Mouse (Mus musculus) left cerebral cortex, postnatal 36 days (tissue): ENCODE measurements at regions not wholly inside any gene's neighbourhood (a gene's known extent, or its start where the extent isn't known, plus 50 kb on each side); places are given as distances from the start of the nearest gene placed in this dataset.

ENCODE experiments used
- DNase-seq, 2 experiments: peaks; one replicate each; pipeline ENCODE4 v3.0.0; 2021 to 2022; ENCODE audit warnings: low spot score in 2 of 2, mixed read lengths in 1 of 2
- intact Hi-C: fragments of 180-260 bp; cut with DNase I; formaldehyde crosslinking; loops from one replicate; pipeline ENCODE4 v1.15.1; 2025

DNA sequence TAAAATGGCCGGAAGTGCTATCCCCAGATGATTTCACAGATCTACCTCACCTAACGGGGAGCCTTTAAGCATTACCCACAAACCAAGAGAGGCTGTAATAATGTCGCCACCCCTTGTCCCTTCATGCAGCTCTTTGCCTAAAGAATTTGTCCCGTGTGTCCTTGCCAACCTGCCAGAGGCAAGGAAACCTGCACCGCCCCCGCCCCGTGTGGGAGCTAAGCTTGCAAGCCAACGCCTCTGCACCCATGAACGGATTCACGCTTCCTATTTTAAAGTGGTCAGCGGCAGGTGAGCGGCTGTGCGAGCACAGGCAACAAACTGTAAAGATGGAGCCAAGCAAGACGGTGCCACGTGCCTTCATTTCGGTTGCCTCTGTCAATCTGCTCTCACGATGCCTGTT, 63.1 kb downstream of the Gm11011 start:
- intact Hi-C loops, result no loop called here
- DNase-seq, result peak in 1 of 2 experiments; percentile 11

DNA sequence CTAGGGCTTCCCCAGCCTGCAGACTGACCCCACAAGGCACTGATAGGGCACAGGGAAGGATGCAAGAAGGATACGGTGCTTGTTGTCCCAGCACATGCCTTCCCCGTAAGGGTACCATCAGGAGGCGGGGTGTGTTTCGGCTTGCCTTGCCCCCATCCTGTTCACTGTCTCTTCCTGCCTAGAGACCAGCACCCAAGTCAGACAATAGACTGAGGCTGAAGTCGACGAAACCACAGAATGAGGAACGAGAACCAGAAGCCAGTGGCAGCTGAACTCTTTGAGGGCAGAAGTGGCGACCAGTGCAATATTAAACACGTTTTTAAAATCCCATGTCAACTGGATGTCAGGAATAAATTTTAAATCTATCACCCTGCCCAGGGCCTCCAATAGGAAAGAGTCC, 67.6 kb downstream of the Gm11011 start:
- intact Hi-C loops, result no loop called here
- no peak for DNase-seq

DNA sequence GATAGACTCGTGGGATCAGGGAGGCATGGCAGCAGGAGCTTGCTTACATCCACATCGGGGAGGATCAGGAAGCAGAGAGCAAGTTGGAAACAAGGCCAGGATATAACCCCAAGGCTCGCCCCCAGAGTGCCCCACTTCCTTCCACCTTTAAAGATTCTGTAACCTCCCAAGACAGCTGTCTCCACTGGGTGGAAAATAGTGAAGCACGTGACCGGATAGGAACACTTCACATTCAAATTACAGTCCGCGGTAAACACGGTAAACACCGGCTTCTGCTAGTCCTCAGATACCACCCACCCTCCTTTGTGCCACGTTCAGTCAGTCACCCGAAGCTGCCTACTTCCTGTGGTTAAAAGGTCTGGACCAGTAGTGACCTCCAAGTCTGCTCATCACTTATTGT, 72.2 kb downstream of the Gm11011 start:
- intact Hi-C loops, result no loop called here
- DNase-seq, result no peak

DNA sequence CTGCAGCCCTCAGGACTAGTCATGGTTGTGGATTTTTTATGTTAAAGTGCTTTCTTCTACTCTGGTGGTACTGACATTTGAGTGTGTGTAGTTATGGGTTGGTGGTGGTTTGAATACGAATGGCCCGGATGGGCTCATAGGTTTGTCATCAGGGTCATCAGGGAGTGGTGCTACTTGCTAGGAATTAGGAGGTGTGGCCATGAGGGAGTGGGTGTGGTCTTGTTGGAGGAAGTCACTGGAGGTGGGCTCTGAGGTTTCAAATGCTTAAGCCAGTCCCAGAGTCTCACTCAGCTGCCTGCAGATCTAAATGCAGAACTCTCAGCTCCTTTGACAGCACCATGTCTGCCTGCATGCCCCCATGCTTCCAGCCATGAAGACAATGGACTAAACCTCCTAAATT, 76.8 kb downstream of the Gm11011 start:
- intact Hi-C loops, result no loop called here
- no peak for DNase-seq

DNA sequence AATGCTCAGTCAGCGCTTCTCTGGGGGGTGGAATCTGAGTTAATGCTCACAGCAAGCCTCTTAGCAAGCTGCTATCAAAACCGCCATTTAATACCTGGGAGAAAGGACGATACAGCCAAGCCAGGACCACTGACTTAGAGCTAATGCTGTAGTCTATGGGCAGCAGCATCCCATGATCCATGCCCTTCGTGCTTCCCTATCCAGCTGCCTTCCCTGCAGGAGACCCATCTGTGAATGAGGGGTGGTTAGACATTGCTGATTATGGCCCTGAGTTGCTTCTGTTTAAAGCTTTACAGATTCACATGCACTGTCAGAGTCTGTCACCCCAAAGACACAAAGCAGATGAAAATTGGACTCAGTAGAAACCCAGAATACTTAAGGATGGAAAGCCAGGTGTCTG, 78.1 kb downstream of the Gm11011 start:
- DNase-seq, result no peak
- intact Hi-C loops, result no loop called here

DNA sequence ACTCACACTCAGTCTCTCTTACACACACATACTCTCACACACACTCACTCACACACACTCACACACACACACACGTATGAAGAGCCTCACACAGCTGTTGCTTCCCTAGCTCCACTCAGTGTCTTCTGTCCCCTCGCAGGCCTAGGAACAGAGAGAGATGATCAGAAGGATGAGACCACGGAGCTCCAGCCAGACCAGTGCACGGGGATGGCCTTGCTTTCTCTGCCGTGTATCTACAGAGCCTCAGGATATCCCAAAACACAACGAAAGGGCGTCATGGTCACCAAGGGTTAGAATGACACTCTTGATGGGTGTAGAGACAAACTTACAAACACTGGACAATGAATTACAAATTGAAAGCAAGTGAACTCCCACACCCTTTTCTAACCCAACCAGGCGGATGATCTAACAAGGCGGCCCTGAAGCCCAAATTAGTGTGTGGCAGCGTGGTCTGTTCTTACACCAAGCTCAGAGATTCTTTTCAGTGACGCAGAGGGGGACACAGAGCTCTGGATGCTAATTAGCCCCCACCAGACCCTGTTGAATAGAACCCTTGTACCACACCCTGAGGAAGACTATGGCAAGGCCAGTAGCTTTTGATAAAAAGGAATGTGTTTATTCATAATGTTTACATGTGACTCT, 83.0 kb downstream of the Gm11011 start:
- intact Hi-C loops, result no loop called here
- no peak for DNase-seq

DNA sequence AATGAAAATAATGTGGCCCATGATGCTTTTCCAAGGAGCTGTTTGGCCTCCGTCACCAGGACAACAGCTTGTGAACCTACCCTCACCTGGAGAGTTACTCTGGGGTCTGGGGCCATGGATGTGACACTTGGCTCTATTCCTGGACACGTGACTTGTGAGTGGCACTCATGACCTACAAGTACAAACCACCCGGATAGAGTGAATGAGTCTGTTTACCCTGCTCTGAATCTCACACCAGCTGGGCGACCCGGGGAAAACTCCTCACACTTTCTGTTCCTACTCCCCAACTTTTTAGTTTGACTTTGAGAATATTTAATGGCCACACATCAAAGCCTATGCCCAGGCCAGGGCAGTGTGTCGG, 84.0 kb downstream of the Gm11011 start:
- no peak for DNase-seq
- intact Hi-C loops, result no loop called here

DNA sequence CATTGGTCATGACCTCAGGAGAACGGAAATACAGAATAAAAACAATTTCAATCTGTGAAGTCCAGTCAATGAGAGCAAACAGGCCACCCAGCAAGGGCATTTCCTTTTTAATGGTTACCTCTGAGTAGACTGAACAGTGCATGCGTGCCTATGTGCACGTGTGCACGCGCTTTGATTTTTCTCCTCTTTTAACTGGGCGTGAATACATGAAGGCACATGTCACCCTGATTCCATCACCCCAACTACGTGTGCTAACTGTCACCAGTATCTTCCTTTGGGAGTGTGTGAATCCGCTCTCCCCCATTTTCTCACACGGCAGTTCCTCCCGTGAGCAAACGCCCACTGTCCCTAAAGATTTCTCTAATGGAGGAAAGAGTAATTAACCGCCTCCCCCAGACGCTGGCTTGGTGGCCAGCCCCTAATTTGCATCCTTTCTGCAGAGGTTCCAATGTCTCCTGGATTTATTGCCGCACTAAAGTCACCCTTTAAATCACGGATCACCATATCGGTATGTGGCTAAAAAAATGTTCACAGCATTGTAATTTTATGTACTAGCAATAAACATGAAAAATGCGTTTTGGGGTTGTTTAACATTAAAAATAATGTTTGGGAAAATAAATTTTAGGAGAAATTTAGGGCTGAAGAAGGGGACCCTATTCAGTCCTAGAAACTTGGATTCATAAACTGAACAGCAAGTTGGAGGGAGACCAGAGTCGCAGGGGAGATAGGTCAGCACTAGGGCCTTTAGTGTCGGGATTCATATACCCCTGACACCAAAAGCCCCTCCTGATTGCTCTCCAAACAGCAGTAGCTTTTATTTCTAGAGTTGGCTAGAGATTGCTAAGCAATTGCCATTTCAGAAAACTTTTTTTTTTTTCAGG, 84.6 kb downstream of the Gm11011 start:
- intact Hi-C loops, result no loop called here
- no peak for DNase-seq

DNA sequence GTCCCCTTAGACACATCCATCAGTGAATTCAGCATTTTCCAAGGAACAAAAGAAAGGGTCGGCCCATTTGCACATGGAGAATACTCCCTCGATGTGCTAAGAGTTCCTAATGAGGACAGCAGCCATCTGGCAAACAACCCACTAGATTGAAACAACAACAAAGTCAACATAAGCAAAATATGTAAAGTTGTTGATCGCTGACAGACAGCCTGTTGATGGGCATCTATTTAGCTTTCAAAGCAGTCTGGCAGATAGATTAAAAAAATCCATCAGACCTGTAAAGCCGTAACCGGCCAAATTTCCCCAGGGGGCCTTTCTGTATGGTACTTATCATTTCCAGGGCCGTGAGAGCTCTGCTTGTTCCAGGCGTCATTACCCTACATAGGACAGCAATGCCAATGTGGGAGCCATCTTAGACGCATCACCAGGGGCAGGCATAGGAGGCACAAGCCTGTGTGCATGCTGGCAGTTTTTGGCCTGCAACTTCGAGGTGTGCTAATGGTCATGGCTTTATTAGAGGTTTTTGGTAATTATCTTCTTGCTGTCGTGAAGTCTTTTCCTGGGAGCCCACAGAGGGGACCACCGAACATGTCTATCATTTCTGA, 85.7 kb downstream of the Gm11011 start:
- DNase-seq, result no peak
- intact Hi-C loops, result no loop called here

DNA sequence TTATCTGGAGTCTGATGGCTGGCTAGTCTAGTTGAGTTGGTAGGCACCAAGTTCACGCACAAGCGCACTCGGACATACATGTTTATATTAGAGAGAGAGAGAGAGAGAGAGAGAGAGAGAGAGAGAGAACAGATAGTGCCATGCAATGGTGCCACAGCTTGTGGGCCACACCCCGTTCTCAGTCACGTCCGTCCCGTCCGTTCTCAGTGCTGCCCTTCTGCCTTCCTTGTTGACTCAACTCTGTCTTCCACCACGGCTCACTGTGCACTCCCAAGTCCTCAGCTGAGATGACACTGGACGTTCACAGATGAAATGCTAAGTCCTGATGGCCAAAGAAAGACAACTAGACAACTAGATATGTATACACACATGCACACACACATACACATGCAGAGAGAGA, 92.2 kb downstream of the Gm11011 start:
- intact Hi-C loops, result no loop called here
- DNase-seq, result no peak

DNA sequence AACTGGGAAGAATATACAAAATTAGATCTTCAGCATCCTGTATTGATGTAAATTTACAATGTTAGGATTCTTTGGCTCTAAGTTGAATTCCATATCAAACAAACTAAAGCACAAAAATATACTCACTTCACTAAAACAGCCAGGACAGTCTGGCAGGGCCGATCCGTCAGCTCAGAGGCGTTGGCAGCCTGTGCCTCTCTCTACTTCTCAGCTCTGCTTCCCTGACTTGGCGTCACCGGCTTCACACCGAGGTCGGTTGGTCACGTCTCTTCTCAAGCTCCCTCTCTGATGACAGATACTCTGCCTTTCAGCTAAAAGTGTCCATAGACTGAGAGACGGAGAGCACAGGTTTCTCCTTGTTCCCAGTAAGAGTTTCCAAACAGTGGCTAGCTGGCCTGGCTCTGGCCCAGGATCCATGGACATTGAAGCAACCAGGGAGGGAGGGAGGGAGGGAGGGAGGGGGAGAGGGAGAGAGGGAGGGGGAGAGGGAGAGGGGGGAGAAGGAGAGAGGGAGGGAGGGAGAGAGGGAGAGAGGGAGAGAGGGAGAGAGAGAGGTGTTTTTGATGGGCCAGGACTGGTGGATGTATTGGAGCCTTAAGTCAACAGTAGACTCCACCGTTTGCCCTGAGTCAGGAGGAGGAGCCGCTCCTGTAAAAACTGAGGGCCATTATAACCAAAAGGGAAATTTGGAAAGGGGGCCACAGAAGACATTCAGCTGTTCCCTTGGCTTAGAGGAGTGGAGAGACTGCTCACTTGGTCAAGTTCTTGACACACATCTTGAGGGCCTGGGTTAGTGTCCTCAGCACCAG, 92.8 kb downstream of the Gm11011 start:
- DNase-seq, result no peak
- intact Hi-C loops, result no loop called here

DNA sequence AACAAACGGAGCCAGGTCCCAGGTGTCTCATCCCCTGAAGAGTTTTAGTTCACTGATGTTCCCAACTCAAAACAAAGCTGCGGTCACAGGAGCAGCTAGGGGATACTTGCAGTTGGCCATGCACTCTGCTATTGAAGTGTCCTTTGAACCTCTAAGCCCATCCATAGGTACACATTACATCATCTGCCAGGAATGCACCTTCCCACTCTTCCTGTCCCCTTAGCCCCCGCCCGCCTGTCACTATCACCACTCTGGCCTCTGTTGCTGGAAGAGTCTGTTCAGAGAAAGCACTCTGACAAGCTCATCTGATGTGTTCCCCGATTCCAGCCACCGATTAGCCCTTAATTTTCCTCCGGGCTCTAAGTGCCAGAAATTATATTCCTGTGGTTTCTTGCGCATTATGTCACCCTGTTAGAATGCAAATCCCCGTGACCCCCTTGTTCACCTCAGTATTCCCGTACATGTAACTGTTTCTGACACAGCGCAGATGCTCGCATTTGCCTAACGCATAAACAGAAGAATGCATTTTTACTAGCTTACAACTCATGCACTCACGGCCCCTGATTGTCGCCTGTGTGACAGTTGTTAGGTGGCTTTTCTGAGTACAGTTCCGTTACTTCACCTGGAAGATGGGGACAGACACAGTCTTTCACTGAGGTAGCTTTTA, 93.8 kb downstream of the Gm11011 start:
- intact Hi-C loops, result no loop called here
- DNase-seq, result no peak

DNA sequence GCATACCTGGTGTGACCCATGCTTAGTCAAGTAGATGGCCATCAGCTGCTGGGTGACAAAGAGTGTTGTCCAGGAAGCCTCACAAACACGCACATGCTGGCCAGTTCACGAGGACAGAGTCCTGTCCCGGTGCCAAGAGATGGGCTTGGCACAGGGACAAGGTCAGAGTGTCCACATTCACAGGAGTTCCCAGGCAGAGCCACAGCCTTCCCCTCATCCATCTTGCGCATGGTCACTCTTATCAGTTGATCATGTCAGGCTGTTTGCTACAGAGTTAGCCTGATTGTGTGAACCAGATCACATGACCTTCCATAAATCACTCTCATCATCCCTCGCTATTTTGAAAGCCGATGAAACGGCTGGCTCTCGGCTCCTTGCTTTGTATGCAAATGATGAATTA, 103.6 kb downstream of the Gm11011 start:
- no peak for DNase-seq
- intact Hi-C loops, result no loop called here

DNA sequence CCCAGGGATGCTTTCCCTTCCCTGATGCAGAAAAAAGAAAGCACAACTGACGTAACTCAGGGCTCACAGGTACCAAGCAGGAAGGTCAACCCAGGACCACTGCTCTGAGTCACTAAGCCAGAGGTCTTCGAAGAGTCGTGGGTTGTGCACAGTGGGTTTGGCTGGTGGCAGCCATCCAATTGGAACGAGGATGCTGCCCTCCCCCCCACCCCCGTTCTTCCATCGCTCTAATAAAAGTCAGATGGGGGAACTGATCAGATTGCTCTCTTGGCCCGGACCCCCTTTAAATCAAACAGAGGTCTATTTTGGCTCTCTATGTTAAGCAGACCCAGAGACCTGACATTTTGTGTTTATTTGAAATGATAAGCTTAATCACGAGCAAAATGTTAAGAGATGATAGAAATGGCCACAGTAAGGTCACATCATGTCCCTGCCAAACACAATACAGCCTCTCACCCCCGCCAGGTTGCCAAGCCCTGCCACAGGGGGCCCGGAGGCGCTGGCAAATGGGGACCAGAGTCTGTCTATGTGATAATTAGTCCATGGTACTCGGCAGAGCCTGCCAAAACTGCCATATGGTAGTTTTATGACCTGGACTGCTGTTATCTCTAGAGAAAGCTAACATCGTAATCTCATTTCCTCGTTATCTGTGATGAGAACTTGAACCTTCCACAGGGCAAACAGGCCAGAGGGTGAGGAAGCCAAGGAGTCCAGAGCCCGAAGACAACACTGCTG, 105.6 kb downstream of the Gm11011 start:
- intact Hi-C loops, result no loop called here
- no peak for DNase-seq

DNA sequence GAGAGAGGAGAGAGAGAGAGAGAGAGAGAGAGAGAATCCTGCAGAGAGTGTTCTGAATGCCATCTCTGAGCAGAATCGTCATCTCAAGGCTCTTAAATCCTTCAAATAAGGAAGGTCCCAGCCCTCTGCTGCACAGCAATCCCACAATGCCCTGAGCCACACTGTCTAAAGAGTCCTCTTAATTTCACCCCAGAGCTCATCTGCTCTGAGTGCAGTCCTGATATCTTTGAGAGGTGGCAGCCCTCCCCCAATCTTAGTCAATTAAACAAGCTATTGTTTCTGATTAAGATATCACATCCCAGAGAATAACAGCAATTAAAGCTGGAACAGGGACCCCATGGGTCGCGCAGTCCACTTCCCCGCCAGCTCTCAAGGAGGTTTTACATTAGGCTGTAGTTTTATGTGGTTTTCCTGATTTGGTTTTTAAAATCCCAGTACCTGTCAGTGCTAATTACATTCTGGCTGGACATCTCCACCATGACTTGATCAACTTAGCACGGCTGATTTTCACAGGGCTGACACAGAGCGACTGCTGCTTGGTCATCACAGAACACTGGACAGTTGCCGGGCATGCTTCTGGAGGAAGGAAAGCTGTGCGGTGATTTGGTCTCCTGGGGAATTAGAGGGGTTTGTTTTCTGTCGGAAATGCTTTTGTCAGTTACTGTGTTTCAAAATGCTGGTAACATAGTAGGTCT, 113.0 kb downstream of the Gm11011 start:
- DNase-seq, result no peak
- intact Hi-C loops, result no loop called here

DNA sequence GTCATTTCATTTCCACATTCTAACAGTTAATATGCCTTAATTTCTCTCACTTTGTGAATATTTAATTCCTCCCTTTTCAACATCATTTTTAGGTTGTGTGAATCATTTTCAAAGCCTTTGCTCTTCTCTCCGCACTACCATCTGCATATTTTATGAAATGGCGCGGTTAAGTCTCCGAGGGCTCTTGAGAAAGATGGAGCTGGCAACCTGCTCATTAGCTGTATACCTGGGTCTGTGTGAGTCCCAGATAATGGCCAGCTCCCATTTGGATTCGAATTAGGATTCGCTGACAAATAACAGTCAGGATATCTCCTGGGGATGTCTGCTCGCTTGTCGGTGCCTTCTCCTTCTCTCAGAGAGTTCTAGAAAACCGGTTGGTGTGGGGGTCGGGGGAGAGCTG, 118.0 kb downstream of the Gm11011 start:
- DNase-seq, result no peak
- intact Hi-C loops, result no loop called here

DNA sequence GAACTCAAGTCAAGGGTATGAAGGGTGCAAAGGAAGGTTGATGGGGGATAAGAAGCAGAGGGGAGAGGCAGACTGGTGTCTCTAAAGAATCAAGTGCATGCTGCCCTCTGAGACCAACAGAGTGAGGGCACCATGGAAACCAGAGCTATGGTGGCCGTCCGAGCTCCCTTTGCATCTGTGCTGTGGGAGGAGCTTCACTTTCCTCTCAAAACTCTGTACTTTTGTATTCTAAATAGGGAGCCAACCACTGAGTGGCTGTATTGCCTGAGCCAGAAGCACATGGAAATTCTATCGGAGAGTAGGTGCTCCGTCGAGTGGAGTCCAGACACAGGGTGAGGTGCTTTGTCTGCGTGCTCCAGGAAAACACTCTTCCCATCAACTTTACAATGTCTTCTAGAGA, 119.9 kb downstream of the Gm11011 start:
- intact Hi-C loops, result no loop called here
- no peak for DNase-seq

DNA sequence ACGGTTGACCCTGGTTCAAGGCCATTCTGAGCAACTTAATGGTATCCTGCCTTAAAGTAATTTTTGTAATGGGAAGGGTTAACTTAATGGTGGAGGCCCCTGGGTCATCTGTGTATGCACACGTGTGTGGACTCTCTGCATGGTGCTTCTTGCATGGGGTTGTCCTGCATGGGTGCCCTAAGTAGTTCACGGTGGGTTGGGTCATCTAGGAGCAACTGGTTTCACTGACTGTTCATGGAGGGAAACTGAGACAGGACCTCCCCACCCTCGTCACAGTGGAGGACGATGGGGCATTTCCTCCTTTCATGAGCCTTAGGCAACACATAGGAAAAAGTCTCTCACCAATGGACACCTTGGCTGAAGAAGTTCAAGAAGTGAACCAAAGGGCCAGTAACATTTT, 123.4 kb downstream of the Gm11011 start:
- intact Hi-C loops, result no loop called here
- no peak for DNase-seq
